Mouse (Mus musculus) v-Abl transformed pro-B cells (cell line): ENCODE measurements at regions not wholly inside any gene's neighbourhood (a gene's known extent, or its start where the extent isn't known, plus 50 kb on each side); places are given as distances from the start of the nearest gene placed in this dataset.
"Not testable (repeated sequence)": the region's sequence is repeated elsewhere in the genome, so short reads cannot be mapped to it uniquely, and the experiment has no call there.

ENCODE experiments used
- in situ Hi-C, 2 experiments: fragments of 400-800 bp; cut with MboI; formaldehyde crosslinking; loops; one replicate each; pipeline ENCODE4 v1.15.1; 2025; ENCODE audit not compliant: unreplicated experiment in 2 of 2

DNA sequence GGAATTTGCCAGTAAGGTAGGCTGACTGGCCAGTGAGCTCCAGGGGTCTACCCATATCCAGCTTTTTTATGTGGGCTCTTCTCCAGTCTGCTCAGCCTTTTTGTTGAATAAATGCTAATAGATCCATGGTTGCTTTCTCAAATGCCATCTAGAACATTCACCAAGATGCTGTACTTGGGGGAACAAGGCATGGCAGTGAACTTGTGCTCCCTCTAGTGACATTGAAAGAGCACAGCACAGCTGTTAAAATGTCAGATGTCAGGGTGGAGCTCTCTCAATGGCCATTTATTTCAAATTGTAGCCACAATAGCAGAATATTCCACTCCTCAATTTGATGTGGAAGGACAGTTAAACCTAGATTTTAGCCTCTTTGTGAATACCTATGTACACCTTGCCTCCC is 86.3 kb downstream of the Kcnk1 start:
- in situ Hi-C loops = loop anchor here (25.0 kb wide), 2 partner anchors 406 to 906 kb away; partner anchors contain the start of gene Tarbp1 (in 1 of the 2)

GRCm38 (mm10) chr8:126082827-126083226 is 87.9 kb downstream of the Kcnk1 start:
- in situ Hi-C loops = loop anchor here (25.0 kb wide), 2 partner anchors 404 to 904 kb away; partner anchors contain the start of gene Tarbp1 (in 1 of the 2)

DNA sequence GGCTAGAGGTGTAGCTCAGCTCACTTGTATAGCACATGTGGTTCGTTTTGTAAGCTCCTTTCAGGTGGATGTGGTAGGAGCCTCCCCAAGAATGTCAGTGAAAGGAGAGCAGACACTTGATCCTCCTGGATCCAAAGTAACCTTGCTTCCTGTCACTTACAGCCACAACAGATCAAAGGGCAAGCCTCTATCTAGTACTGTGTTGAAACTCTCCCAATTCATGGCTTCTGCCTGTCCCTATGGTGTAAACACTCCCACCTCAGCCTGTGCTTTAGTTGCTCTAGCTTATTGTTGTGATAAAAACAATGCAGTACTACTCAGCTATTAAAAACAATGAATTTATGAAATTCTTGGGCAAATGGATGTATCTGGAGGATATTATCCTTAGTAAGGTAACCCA is 95.8 kb downstream of the Kcnk1 start:
- in situ Hi-C loops = loop anchor here (25.0 kb wide), 2 partner anchors 397 to 897 kb away; partner anchors contain the start of gene Tarbp1 (in 1 of the 2)

DNA sequence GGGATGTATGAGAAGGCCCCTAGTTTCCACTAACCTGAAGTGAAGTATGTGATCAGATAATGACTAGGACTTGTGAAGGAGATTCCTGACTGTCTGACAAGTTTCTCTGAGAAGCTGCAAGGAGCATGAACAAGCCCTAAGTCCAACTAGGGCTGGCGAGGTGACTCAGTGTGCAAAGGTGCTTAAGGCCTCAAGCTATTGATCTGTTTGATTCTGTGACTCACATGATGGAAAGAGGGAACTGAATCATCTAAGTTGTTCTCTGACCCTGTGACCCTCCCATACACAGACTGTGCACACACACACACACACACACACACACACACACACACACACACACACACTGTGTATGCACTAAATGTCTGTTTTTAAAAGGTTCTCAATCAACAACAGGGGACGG is 99.0 kb downstream of the Kcnk1 start:
- in situ Hi-C loops = loop anchor here (25.0 kb wide), 2 partner anchors 393 to 893 kb away; partner anchors contain the start of gene Tarbp1 (in 1 of the 2)

DNA sequence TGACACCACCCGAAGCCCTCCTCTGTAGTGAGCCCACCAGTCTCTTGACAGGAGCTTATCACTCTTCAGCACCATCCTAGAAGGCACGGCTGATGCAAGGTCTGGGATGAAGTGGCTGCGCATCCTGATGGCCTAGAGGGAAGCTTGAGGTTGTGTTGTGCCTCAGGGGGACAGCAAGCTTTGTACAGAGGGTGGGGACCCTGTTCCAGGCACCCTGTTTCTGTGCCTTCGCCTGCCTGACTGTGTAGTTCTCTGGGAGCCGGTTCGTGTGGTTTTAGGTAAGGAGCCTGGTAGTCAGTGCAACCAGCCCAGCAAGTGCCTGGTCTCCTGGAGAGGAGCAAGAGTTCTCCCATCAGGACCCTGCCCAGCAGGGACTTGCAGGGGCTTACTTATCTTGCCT is 101.1 kb downstream of the Kcnk1 start:
- in situ Hi-C loops = loop anchor here (25.0 kb wide), 2 partner anchors 391 to 891 kb away; partner anchors contain the start of gene Tarbp1 (in 1 of the 2)

- in situ Hi-C loops = loop anchor here (25.0 kb wide), 2 partner anchors 391 to 891 kb away; partner anchors contain the start of gene Tarbp1 (in 1 of the 2)
Measured at GRCm38 (mm10) chr8:126096636-126097170, 101.7 kb downstream of the Kcnk1 start.

DNA sequence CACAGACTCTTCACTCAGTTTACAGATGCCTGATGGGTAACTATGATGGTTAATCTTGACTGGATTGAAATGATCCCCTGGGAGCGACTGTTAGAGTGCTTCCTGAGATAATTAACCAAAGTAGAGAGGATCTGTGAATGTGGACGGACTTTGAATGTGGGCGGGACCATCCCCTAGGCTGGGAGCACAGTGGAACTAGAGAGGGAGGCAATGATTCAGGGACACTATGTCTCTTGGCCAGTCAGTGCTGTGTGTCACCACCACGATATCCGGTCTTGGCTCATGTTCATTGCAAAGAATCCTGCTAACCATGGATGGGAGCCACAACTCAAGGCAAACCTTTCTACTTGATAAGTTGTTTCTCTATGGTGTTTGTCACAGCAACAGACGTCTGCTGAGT is 103.9 kb downstream of the Kcnk1 start:
- in situ Hi-C loops = loop anchor here (25.0 kb wide), 2 partner anchors 388 to 888 kb away; partner anchors contain the start of gene Tarbp1 (in 1 of the 2)

DNA sequence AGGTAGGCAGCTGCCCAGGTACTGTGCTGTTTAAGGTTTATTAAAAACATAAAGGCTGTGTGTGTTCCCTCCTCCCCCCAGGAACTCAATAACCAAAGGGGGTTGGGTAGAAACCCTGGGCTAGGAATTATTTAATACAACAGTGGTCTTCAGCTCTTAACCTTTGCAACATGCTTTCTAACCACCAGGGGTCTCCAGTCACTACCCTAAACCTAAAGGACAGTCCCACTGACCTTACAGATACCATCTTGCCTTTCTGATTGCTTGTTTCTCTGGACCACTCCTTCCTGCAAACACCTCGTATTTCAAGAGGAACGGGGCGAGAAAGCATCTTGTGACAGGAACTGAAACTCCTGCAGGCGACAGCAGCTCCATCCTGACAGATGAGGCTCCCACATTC is 104.9 kb downstream of the Kcnk1 start:
- in situ Hi-C loops = loop anchor here (25.0 kb wide), 2 partner anchors 387 to 887 kb away; partner anchors contain the start of gene Tarbp1 (in 1 of the 2)

- in situ Hi-C loops = no loop called here
Measured at GRCm38 (mm10) chr8:126105043-126105442, 110.1 kb downstream of the Kcnk1 start.

GRCm38 (mm10) chr8:126126041-126126440 is 131.1 kb downstream of the Kcnk1 start:
- in situ Hi-C loops = no loop called here

GRCm38 (mm10) chr8:126132076-126132475 is 137.1 kb downstream of the Kcnk1 start:
- in situ Hi-C loops = no loop called here

DNA sequence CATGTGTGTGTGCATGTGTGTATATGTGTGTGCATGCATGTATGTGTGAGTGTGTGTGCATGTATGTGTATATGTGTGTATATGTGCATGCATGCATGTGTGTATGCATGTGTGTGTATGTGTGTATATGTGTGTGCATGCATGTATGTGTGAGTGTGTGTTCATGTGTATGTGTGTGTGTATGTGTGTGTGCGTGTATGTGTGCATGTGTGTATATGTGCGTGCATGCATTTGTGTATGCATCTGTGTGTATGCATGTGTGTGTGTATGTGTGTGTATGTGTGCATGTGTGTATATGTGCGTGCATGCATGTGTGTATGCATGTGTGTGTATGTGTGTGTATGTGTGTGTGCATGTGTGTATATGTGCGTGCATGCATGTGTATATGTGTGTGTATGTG is 137.9 kb downstream of the Kcnk1 start:
- in situ Hi-C loops = not testable (repeated sequence)

GRCm38 (mm10) chr8:126135100-126135499 is 140.1 kb downstream of the Kcnk1 start:
- in situ Hi-C loops = no loop called here

- in situ Hi-C loops = no loop called here
Measured at GRCm38 (mm10) chr8:126135573-126135972, 140.6 kb downstream of the Kcnk1 start.

DNA sequence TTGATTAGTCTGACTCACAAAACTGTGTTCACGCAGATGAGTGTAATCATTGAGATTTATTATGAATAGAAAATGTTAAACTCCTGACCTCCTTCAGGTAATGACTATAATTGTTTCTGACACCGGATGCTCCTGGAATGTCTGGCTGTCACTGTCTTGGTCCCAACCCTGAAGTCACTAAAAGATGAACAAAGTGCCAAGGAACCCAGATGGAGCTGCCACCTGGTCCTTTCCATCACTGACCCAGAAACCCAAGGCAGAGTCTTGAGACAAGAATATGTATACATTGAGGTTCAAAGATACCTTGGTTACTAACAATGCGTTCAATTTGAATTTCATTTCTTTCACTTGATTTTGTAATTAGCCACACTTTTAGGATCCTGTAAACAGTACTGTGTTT is 142.0 kb downstream of the Kcnk1 start:
- in situ Hi-C loops = no loop called here

- in situ Hi-C loops = no loop called here
Measured at GRCm38 (mm10) chr8:126137452-126137851, 142.5 kb downstream of the Kcnk1 start.

GRCm38 (mm10) chr8:126138645-126139545 is 143.9 kb downstream of the Kcnk1 start:
- in situ Hi-C loops = no loop called here

DNA sequence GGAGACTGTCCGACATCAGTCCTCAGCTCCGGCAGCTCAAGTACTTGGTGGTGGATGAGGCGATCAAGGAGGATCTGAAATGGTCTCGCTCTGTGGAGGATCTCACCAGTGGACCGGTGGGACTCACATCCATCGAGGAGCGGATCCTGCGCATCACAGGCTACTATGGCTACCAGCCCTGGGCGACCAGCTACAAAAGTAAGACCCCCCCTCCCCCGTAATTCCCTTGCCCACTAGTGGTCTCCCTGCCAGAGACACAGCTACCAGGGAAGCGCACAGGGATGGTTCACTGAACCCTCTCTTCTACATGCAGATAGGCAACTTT is 144.5 kb downstream of the Kcnk1 start:
- in situ Hi-C loops = no loop called here

DNA sequence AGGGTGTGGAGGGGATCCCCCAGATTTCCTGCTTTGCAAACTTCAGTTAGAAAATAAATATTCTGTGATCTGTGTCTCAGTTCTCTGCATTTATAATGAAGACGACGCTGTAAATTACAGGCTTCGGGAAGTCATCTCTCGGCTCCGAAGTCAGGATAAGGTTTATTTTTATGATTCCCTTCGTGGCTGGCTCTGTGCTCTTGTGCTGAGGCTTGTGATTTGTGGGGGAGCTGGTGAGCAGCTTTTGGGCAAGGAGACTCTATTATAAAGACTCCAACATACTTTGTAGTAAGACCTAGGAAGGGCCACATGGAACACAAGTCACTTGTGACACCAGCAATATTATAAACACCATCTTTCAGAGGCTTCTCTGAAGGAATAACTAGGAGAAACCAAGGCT is 146.0 kb downstream of the Kcnk1 start:
- in situ Hi-C loops = no loop called here

DNA sequence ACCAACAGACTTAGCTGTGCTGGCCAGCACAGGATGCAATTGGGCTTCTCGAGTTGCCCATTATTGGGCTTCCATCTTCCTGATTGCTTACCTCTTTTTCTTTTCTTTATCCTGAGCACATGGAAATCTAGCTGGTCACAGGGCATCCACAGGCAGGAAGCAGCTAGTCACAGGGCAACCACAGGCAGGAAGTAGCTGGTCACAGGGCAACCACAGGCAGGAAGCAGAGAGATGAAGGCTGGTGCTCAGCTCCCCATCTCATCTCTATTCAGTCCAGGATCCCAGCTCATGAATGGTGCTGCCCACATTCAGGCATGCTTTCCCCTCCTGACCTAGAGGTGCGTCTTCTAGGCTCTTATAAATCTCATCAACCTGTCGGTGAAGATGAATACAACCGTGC is 146.8 kb upstream of the Slc35f3 start:
- in situ Hi-C loops = no loop called here

DNA sequence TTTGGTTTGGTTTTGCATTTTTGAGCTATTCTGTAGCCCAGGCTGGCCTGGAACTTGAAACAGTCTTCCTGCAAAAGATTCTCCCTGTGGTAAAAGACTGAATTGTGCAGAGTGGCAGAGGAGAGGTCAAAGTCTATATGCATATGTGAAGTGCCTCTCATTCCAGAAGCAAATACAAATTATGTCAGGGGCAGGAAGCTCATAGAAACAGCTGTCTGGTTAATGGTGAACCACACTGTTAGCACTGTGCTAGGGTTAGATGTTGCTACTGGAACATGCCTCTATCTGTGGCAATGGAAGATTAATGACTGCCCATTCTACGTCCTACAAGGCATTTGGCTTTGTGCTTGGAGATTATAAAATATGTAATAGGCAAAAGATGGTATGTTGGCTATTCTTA is 144.4 kb upstream of the Slc35f3 start:
- in situ Hi-C loops = no loop called here
